Mouse (Mus musculus): ENCODE measurements around the gene Gm49380. TPM values are rescaled to one million over a fixed set of nuclear protein-coding genes. Genes with fewer than 3 reads are reported as not detected.

Gm49380 gene
- total RNA-seq, 1 experiment from 2014 or later: not detected

GRCm38 (mm10) chr9:44049381-44050165 lies 63.7 kb downstream of the Gm49380 start:
- no peak for ATAC-seq (replicated peaks; ENCODE audit: low read depth, poor library complexity, severe bottlenecking)

GRCm38 (mm10) chr9:44048541-44049380 lies 64.5 kb downstream of the Gm49380 start:
- no peak for ATAC-seq (replicated peaks; ENCODE audit: low read depth, poor library complexity, severe bottlenecking)

- no peak; the same call in 1 of the 2 replicates for ATAC-seq (replicated peaks; ENCODE audit: low read depth, poor library complexity, severe bottlenecking)
These were observed 65.5 kb downstream of the Gm49380 start for GRCm38 (mm10) chr9:44047571-44048490.

- peak; percentile 12; the same call in 1 of the 2 replicates for ATAC-seq (replicated peaks; ENCODE audit: low read depth, poor library complexity, severe bottlenecking)
These were observed 66.2 kb downstream of the Gm49380 start for GRCm38 (mm10) chr9:44047071-44047470.

GRCm38 (mm10) chr9:44046426-44046825 lies 66.9 kb downstream of the Gm49380 start:
- no peak for ATAC-seq (replicated peaks; ENCODE audit: low read depth, poor library complexity, severe bottlenecking)

- ATAC-seq (replicated peaks; ENCODE audit: low read depth, poor library complexity, severe bottlenecking): no peak
These were observed 67.4 kb downstream of the Gm49380 start for GRCm38 (mm10) chr9:44045884-44046272.

GRCm38 (mm10) chr9:44045158-44045883 lies 68.0 kb downstream of the Gm49380 start:
- no peak for ATAC-seq (replicated peaks; ENCODE audit: low read depth, poor library complexity, severe bottlenecking)

GRCm38 (mm10) chr9:44044426-44045157 lies 68.7 kb downstream of the Gm49380 start:
- ATAC-seq (replicated peaks; ENCODE audit: low read depth, poor library complexity, severe bottlenecking): no peak

- ATAC-seq (replicated peaks; ENCODE audit: low read depth, poor library complexity, severe bottlenecking): peak; percentile 51
These were observed 69.4 kb downstream of the Gm49380 start for GRCm38 (mm10) chr9:44043708-44044425.

- no peak for ATAC-seq (replicated peaks; ENCODE audit: low read depth, poor library complexity, severe bottlenecking)
These were observed 70.2 kb downstream of the Gm49380 start, which contains the start of gene Thy1 for GRCm38 (mm10) chr9:44042836-44043707. Gene Thy1 (plus strand): TSS chr9:44043384.

GRCm38 (mm10) chr9:44042396-44042680 lies 71.0 kb downstream of the Gm49380 start:
- ATAC-seq (replicated peaks; ENCODE audit: low read depth, poor library complexity, severe bottlenecking): no peak

- no peak for ATAC-seq (replicated peaks; ENCODE audit: low read depth, poor library complexity, severe bottlenecking)
These were observed 71.5 kb downstream of the Gm49380 start for GRCm38 (mm10) chr9:44041511-44042395.

- ATAC-seq (replicated peaks; ENCODE audit: low read depth, poor library complexity, severe bottlenecking): no peak
These were observed 76.2 kb downstream of the Gm49380 start for GRCm38 (mm10) chr9:44037106-44037505.

- 0 out of 2 replicates have a peak, but pooled peaks have one; percentile 16 for ATAC-seq (replicated peaks; ENCODE audit: low read depth, poor library complexity, severe bottlenecking)
These were observed 79.2 kb downstream of the Gm49380 start for GRCm38 (mm10) chr9:44033957-44034727.

- ATAC-seq (replicated peaks; ENCODE audit: low read depth, poor library complexity, severe bottlenecking): no peak
These were observed 80.0 kb downstream of the Gm49380 start for GRCm38 (mm10) chr9:44033317-44033716.

- ATAC-seq (replicated peaks; ENCODE audit: low read depth, poor library complexity, severe bottlenecking): no peak
These were observed 81.4 kb downstream of the Gm49380 start for GRCm38 (mm10) chr9:44031946-44032345.
